Mouse (Mus musculus) hindbrain, embryonic 16.5 days (tissue): ENCODE measurements around the gene Cnih2. TPM values are rescaled to one million over a fixed set of nuclear protein-coding genes. Genes with fewer than 3 reads are reported as not detected.

Experiments
- ATAC-seq: fragments of 200-750 bp; cut with Nextera tagmentation; 2 replicates; pipeline ENCODE4 v1.8.0; 2017; ENCODE audit warnings: moderate TSS enrichment, moderate library complexity
- H3K27ac ChIP-seq: fragments of 300-500 bp; sonication (generic); 2 replicates; pipeline ENCODE4 v1.5.1; 2014; ENCODE audit warnings: low read depth, mild to moderate bottlenecking, control low read depth, low read length, moderate library complexity
- H3K27me3 ChIP-seq: fragments of 300-500 bp; sonication (generic); replicated peaks from 2 replicates; pipeline ENCODE4 v1.6.1; 2014; ENCODE audit warnings: low read length; ENCODE audit not compliant: control insufficient read depth, insufficient read depth
- H3K36me3 ChIP-seq: fragments of 300-500 bp; sonication (generic); 2 replicates; pipeline ENCODE4 v1.6.1; 2014; ENCODE audit warnings: mild to moderate bottlenecking, low read length, moderate library complexity, mixed read lengths; ENCODE audit not compliant: control insufficient read depth, insufficient read depth
- H3K4me1 ChIP-seq: fragments of 300-500 bp; sonication (generic); 2 replicates; pipeline ENCODE4 v1.6.1; 2014; ENCODE audit warnings: low read depth, low read length; ENCODE audit not compliant: control insufficient read depth, insufficient read depth
- H3K4me2 ChIP-seq: fragments of 300-500 bp; sonication (generic); 2 replicates; pipeline ENCODE4 v1.6.1; 2014; ENCODE audit warnings: mild to moderate bottlenecking, low read length, control low read depth, moderate library complexity
- H3K4me3 ChIP-seq: fragments of 300-500 bp; sonication (generic); 2 replicates; pipeline ENCODE4 v1.5.1; 2014; ENCODE audit warnings: mild to moderate bottlenecking, low read length, control low read depth, moderate library complexity
- H3K9ac ChIP-seq: fragments of 300-500 bp; sonication (generic); 2 replicates; pipeline ENCODE4 v1.6.1; 2014; ENCODE audit warnings: low read depth, mild to moderate bottlenecking, control low read depth, low read length, moderate library complexity
- H3K9me3 ChIP-seq: fragments of 300-500 bp; sonication (generic); 2 replicates; pipeline ENCODE4 v1.6.1; 2014; ENCODE audit warnings: mild to moderate bottlenecking, low read length, moderate library complexity; ENCODE audit not compliant: control insufficient read depth
- WGBS: fragments of 180-500 bp; shearing (Covaris S2); extraction: QIAGEN DNeasy Blood & Tissue Kit; methylation state at CpG from one replicate; pipeline ENCODE4 v1.1.7; 2014; 5-methylcytosine and 5-hydroxymethylcytosine counted together
- polyA plus RNA-seq: library from polyadenylated mRNA; unstranded; fragments of >200 nt; fragmentation: Nextera tagmentation; extraction: Ambion mirVana; gene quantifications from 2 replicates; pipeline ENCODE4 v1.2.1, GENCODE M21; 2015

Gene Cnih2
- polyA plus RNA-seq, 1 experiment from 2014 or later = 361 TPM

GRCm38 (mm10) chr19:5072389-5073019, 25.8 kb downstream of the Cnih2 start:
- peak overlapping the region; percentile 81 for H3K4me2 ChIP-seq
- peak overlapping the region; percentile 63; the same call in 1 of the 2 replicates for H3K9ac ChIP-seq
- 2% methylated on average over 20 of the region's 20 CpGs for WGBS
- no peaks in the 10 kb centered on the region for H3K9me3 ChIP-seq
- peak overlapping the region; percentile 45 for H3K4me3 ChIP-seq
- H3K36me3 ChIP-seq = no peaks in the 10 kb centered on the region
- H3K27me3 ChIP-seq = peaks cover 9% of the 10 kb centered on the region
- no peak overlapping the region for H3K27ac ChIP-seq
- H3K4me1 ChIP-seq = peaks cover 23% of the 10 kb centered on the region
- peak; percentile 7; the same call in 1 of the 2 replicates for ATAC-seq

GRCm38 (mm10) chr19:5071545-5072369, 26.6 kb downstream of the Cnih2 start:
- H3K4me1 ChIP-seq = peaks cover 25% of the 10 kb centered on the region
- ATAC-seq = peak; percentile 71
- 1% methylated on average over 38 of the region's 40 CpGs for WGBS
- H3K36me3 ChIP-seq = no peaks in the 10 kb centered on the region
- peaks cover 15% of the 10 kb centered on the region for H3K27me3 ChIP-seq
- peak overlapping the region; percentile 81 for H3K4me2 ChIP-seq
- H3K4me3 ChIP-seq = peak overlapping the region; percentile 45
- no peaks in the 10 kb centered on the region for H3K9me3 ChIP-seq
- H3K9ac ChIP-seq = peak overlapping the region; percentile 63
- peak overlapping the region; percentile 54 for H3K27ac ChIP-seq

GRCm38 (mm10) chr19:5071077-5071476, 27.2 kb downstream of the Cnih2 start:
- H3K9me3 ChIP-seq = no peaks in the 10 kb centered on the region
- peaks cover 25% of the 10 kb centered on the region for H3K4me1 ChIP-seq
- H3K4me2 ChIP-seq = peak overlapping the region; percentile 81
- 10% methylated on average over 11 of the region's 11 CpGs for WGBS
- ATAC-seq = no peak
- no peaks in the 10 kb centered on the region for H3K36me3 ChIP-seq
- peaks cover 16% of the 10 kb centered on the region for H3K27me3 ChIP-seq
- H3K9ac ChIP-seq = peak overlapping the region; percentile 63; the same call in 1 of the 2 replicates
- peak overlapping the region; percentile 54 for H3K27ac ChIP-seq
- peak overlapping the region; percentile 45 for H3K4me3 ChIP-seq

- Histone ChIP-seq H3K4me3 (no peak overlapping the region), H3K9ac (no peak overlapping the region), H3K4me1 (peaks cover 25% of the 10 kb centered on the region), H3K27ac (no peak overlapping the region), H3K27me3 (peaks cover 16% of the 10 kb centered on the region), H3K36me3 (no peaks in the 10 kb centered on the region), H3K4me2 (peak overlapping the region; percentile 21), H3K9me3 (no peaks in the 10 kb centered on the region)
- WGBS = 83% methylated on average over 7 of the region's 7 CpGs
- no peak for ATAC-seq
Observed at GRCm38 (mm10) chr19:5069978-5070377, 28.3 kb downstream of the Cnih2 start.

GRCm38 (mm10) chr19:5069486-5069885, 28.8 kb downstream of the Cnih2 start:
- WGBS = 83% methylated on average over 5 of the region's 5 CpGs
- Histone ChIP-seq H3K27me3 (peaks cover 14% of the 10 kb centered on the region), H3K4me2 (peak overlapping the region; percentile 71), H3K9me3 (no peaks in the 10 kb centered on the region), H3K4me1 (peaks cover 25% of the 10 kb centered on the region), H3K4me3 (no peak overlapping the region), H3K27ac (no peak overlapping the region), H3K36me3 (no peaks in the 10 kb centered on the region), H3K9ac (no peak overlapping the region)
- no peak for ATAC-seq

GRCm38 (mm10) chr19:5068570-5069234, 29.6 kb downstream of the Cnih2 start:
- no peak for ATAC-seq
- Histone ChIP-seq H3K27me3 (peaks cover 12% of the 10 kb centered on the region), H3K4me2 (peak overlapping the region; percentile 71), H3K27ac (no peak overlapping the region), H3K36me3 (no peaks in the 10 kb centered on the region), H3K4me3 (peak overlapping the region; percentile 39), H3K9ac (peak overlapping the region; percentile 69), H3K9me3 (no peaks in the 10 kb centered on the region), H3K4me1 (peaks cover 25% of the 10 kb centered on the region)
- 30% methylated on average over 21 of the region's 21 CpGs for WGBS

- H3K4me2 ChIP-seq = peak within 1 kb of the TSS; percentile 71
- no peaks in the 10 kb centered on the region for H3K9me3 ChIP-seq
- peak; percentile 28 for ATAC-seq
- peaks cover 12% of the 10 kb centered on the region for H3K27me3 ChIP-seq
- H3K4me3 ChIP-seq = peak within 1 kb of the TSS; percentile 39
- H3K27ac ChIP-seq = 0 out of 2 replicates have a peak within 1 kb of the TSS, but pooled peaks have one; percentile 3
- H3K36me3 ChIP-seq = no peaks in the 10 kb centered on the region
- H3K9ac ChIP-seq = peak within 1 kb of the TSS; percentile 69
- WGBS = 1% methylated on average over 45 of the region's 56 CpGs
- peaks cover 25% of the 10 kb centered on the region for H3K4me1 ChIP-seq
Observed at GRCm38 (mm10) chr19:5067867-5068569, 30.3 kb downstream of the Cnih2 start, which contains the start of gene Cd248. TSS of gene Cd248 (plus strand) at chr19:5068078.

- Histone ChIP-seq H3K27ac (0 out of 2 replicates have a peak overlapping the region, but pooled peaks have one; percentile 3), H3K4me1 (peaks cover 22% of the 10 kb centered on the region), H3K27me3 (peaks cover 12% of the 10 kb centered on the region), H3K4me2 (peak overlapping the region; percentile 71), H3K9me3 (no peaks in the 10 kb centered on the region), H3K4me3 (peak overlapping the region; percentile 39), H3K36me3 (no peaks in the 10 kb centered on the region), H3K9ac (peak overlapping the region; percentile 69; the same call in 1 of the 2 replicates)
- 14% methylated on average over 15 of the region's 15 CpGs for WGBS
- no peak for ATAC-seq
Observed at GRCm38 (mm10) chr19:5067040-5067799, 31.1 kb downstream of the Cnih2 start.
